Mouse (Mus musculus) lung, adult 18-20 months (tissue): ENCODE measurements at regions not wholly inside any gene's neighbourhood (a gene's known extent, or its start where the extent isn't known, plus 50 kb on each side); places are given as distances from the start of the nearest gene placed in this dataset.
A peak's percentile ranks its signal among the peaks of the same experiment; 100 is the strongest.

Experiments used
- DNase-seq, 2 experiments: peaks; one replicate each; pipeline ENCODE4 v3.0.0; 2022; ENCODE audit warnings: mixed read lengths in 2 of 2

GRCm38 (mm10) chrX:52221016-52221415 lies 56.0 kb upstream of the Gpc4 start:
- peak in 1 of 2 experiments; percentile 3 for DNase-seq

GRCm38 (mm10) chrX:52217189-52217789 lies 52.2 kb upstream of the Gpc4 start:
- no peak for DNase-seq
